Mouse (Mus musculus) heart, postnatal 0 days (tissue): ENCODE results near the gene Gnao1. TPM values are rescaled to one million over a fixed set of nuclear protein-coding genes. Genes with fewer than 3 reads are reported as not detected.

ENCODE experiments used
- ATAC-seq: fragments of 200-750 bp; cut with Nextera tagmentation; 2 replicates; pipeline ENCODE4 v1.8.0; 2017; ENCODE audit warnings: low read depth, moderate number of reproducible peaks, moderate library complexity; ENCODE audit not compliant: insufficient read depth
- DNase-seq: peaks from one replicate; pipeline ENCODE4 v3.0.0-alpha.2; 2016; ENCODE audit warnings: low spot score
- H3K27ac ChIP-seq: fragments of 300-500 bp; sonication (generic); 2 replicates; pipeline ENCODE4 v1.5.1; 2014; ENCODE audit warnings: low read depth, mild to moderate bottlenecking
- H3K27me3 ChIP-seq: fragments of 300-500 bp; sonication (generic); 2 replicates; pipeline ENCODE4 v1.6.1; 2014; ENCODE audit warnings: low read length, mixed read lengths; ENCODE audit not compliant: control insufficient read depth, insufficient read depth
- H3K36me3 ChIP-seq: fragments of 300-500 bp; sonication (generic); replicated peaks from 2 replicates; pipeline ENCODE4 v1.6.1; 2014; ENCODE audit warnings: low read length, mixed read lengths; ENCODE audit not compliant: control insufficient read depth, insufficient read depth
- H3K4me1 ChIP-seq: fragments of 300-500 bp; sonication (generic); 2 replicates; pipeline ENCODE4 v1.6.1; 2014; ENCODE audit warnings: antibody characterized with exemption; ENCODE audit not compliant: control insufficient read depth, insufficient read depth
- H3K4me2 ChIP-seq: fragments of 300-500 bp; sonication (generic); 2 replicates; pipeline ENCODE4 v1.6.1; 2014; ENCODE audit warnings: low read depth, mild to moderate bottlenecking, low read length, moderate library complexity
- H3K4me3 ChIP-seq: fragments of 300-500 bp; sonication (generic); 2 replicates; pipeline ENCODE4 v1.5.1; 2014; ENCODE audit warnings: low read depth, low read length
- H3K9ac ChIP-seq: fragments of 300-500 bp; sonication (generic); replicated peaks from 2 replicates; pipeline ENCODE4 v1.6.1; 2014; ENCODE audit warnings: low read depth, low read length, mixed read lengths
- H3K9me3 ChIP-seq: fragments of 300-500 bp; sonication (generic); replicated peaks from 2 replicates; pipeline ENCODE4 v1.6.1; 2016; ENCODE audit warnings: low read length; ENCODE audit not compliant: control insufficient read depth
- CTCF ChIP-seq: IDR thresholded peaks from 2 replicates; pipeline ENCODE4 v1.5.1; 2016; ENCODE audit warnings: antibody characterized with exemption, control low read depth, low read depth
- EP300 ChIP-seq: IDR thresholded peaks from 2 replicates; pipeline ENCODE4 v1.6.1; 2016; ENCODE audit warnings: antibody characterized with exemption, low read depth
- WGBS: fragments of 180-500 bp; shearing (Covaris S2); extraction: QIAGEN DNeasy Blood & Tissue Kit; methylation state at CpG from one replicate; pipeline ENCODE4 v1.1.7; 2014; 5-methylcytosine and 5-hydroxymethylcytosine counted together
- polyA plus RNA-seq: library from polyadenylated mRNA; unstranded; fragments of >200 nt; fragmentation: Nextera tagmentation; extraction: Ambion mirVana; gene quantifications from 2 replicates; pipeline ENCODE4 v1.2.1, GENCODE M21; 2015
- total RNA-seq: library from RNA; depleted of rRNA; stranded (reverse); fragments of >200 nt; gene quantifications from 2 replicates; pipeline ENCODE4 v1.2.3, GENCODE M21; 2014; ENCODE audit warnings: low replicate concordance

Gene Gnao1
- total and polyA plus RNA-seq, 2 experiments from 2014 or later: 5.9 to 10.7 TPM

DNA sequence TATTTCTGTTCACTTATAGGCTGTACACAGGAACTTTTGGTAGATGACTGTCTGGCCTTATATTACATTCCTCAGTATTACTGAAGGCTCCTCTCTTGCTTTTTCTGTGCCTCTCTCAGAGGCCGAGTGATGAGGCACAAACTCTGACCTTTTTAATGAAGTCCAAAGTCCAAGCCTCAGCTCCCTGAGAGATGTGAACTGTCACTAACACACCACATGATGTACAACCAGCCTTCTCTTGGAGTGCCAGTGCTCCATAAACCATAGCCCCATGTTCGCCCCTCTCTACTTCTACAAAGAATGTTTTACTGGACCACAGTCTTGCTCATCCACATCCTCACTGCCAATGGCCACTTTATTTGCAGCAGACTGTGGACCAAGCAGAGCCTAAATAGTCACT, 165.6 kb downstream of the Gnao1 start:
- no peak overlapping the region for H3K4me2 ChIP-seq
- no peak for ATAC-seq
- H3K9ac ChIP-seq: no peak overlapping the region
- 83% methylated on average over 2 of the region's 2 CpGs for WGBS
- no peak overlapping the region for H3K4me3 ChIP-seq
- peaks cover 95% of the 10 kb centered on the region for H3K36me3 ChIP-seq
- no peaks in the 10 kb centered on the region for H3K27me3 ChIP-seq
- DNase-seq: no peak
- no peaks in the 10 kb centered on the region for H3K9me3 ChIP-seq
- H3K4me1 ChIP-seq: no peaks in the 10 kb centered on the region; the same call in 1 of the 2 replicates
- no peak overlapping the region for H3K27ac ChIP-seq
- TF ChIP-seq CTCF: no peak
- TF ChIP-seq EP300: no peak

GRCm38 (mm10) chr8:93976446-93977211, 166.9 kb downstream of the Gnao1 start:
- 83% methylated on average over 6 of the region's 6 CpGs for WGBS
- Histone ChIP-seq H3K36me3 (peaks cover 97% of the 10 kb centered on the region), H3K27me3 (no peaks in the 10 kb centered on the region), H3K4me2 (no peak overlapping the region), H3K9ac (no peak overlapping the region), H3K4me1 (no peaks in the 10 kb centered on the region; the same call in 1 of the 2 replicates), H3K9me3 (no peaks in the 10 kb centered on the region), H3K27ac (0 out of 2 replicates have a peak overlapping the region, but pooled peaks have one; percentile 2), H3K4me3 (no peak overlapping the region)
- DNase-seq: peak; percentile 9
- peak; percentile 48; the same call in 1 of the 2 replicates for ATAC-seq
- no peak for TF ChIP-seq CTCF
- TF ChIP-seq EP300: no peak

- Histone ChIP-seq H3K27me3 (no peaks in the 10 kb centered on the region), H3K27ac (no peak overlapping the region), H3K4me1 (no peaks in the 10 kb centered on the region; the same call in 1 of the 2 replicates), H3K4me2 (no peak overlapping the region), H3K9ac (no peak overlapping the region), H3K36me3 (peaks cover 97% of the 10 kb centered on the region), H3K9me3 (no peaks in the 10 kb centered on the region), H3K4me3 (no peak overlapping the region)
- no peak for TF ChIP-seq EP300
- TF ChIP-seq CTCF: no peak
- ATAC-seq (no peak), DNase-seq (no peak)
- WGBS: 73% methylated on average over 4 of the region's 4 CpGs
These were observed 170.4 kb downstream of the Gnao1 start for GRCm38 (mm10) chr8:93980141-93980540.

GRCm38 (mm10) chr8:93981679-93982215, 172.0 kb downstream of the Gnao1 start:
- WGBS: 69% methylated on average over 5 of the region's 5 CpGs
- Histone ChIP-seq H3K27me3 (no peaks in the 10 kb centered on the region), H3K4me1 (no peaks in the 10 kb centered on the region), H3K9ac (no peak overlapping the region), H3K4me2 (no peak overlapping the region), H3K36me3 (peaks cover 96% of the 10 kb centered on the region), H3K4me3 (no peak overlapping the region), H3K9me3 (no peaks in the 10 kb centered on the region), H3K27ac (no peak overlapping the region)
- no peak for DNase-seq
- ATAC-seq: no peak
- TF ChIP-seq CTCF (no peak), EP300 (no peak)

- Histone ChIP-seq H3K9me3 (no peaks in the 10 kb centered on the region), H3K27ac (no peak overlapping the region), H3K27me3 (no peaks in the 10 kb centered on the region), H3K36me3 (peaks cover 78% of the 10 kb centered on the region), H3K4me2 (no peak overlapping the region), H3K4me3 (no peak overlapping the region), H3K4me1 (no peaks in the 10 kb centered on the region), H3K9ac (no peak overlapping the region)
- WGBS: 52% methylated on average over 3 of the region's 3 CpGs
- ATAC-seq: no peak
- DNase-seq: no peak
- TF ChIP-seq CTCF (peak; percentile 20), EP300 (no peak)
These were observed 174.1 kb downstream of the Gnao1 start for GRCm38 (mm10) chr8:93983827-93984226.
